Mouse (Mus musculus) kidney, embryonic 16.5 days (tissue): ENCODE data around the gene Zscan18. TPM values are rescaled to one million over a fixed set of nuclear protein-coding genes. Genes with fewer than 3 reads are reported as not detected.

Experiments
- ATAC-seq: fragments of 200-750 bp; cut with Nextera tagmentation; 2 replicates; pipeline ENCODE4 v1.8.0; 2017; ENCODE audit warnings: moderate TSS enrichment; ENCODE audit not compliant: low FRiP score, low TSS enrichment
- H3K27ac ChIP-seq: fragments of 300-500 bp; sonication (generic); 2 replicates; pipeline ENCODE4 v1.5.1; 2014; ENCODE audit warnings: low read length
- H3K27me3 ChIP-seq: fragments of 300-500 bp; sonication (generic); 2 replicates; pipeline ENCODE4 v1.6.1; 2014; ENCODE audit warnings: low read length, control low read depth, mixed read lengths; ENCODE audit not compliant: insufficient read depth
- H3K36me3 ChIP-seq: fragments of 300-500 bp; sonication (generic); 2 replicates; pipeline ENCODE4 v1.6.1; 2014; ENCODE audit warnings: low read length, control low read depth, mixed read lengths; ENCODE audit not compliant: insufficient read depth
- H3K4me1 ChIP-seq: fragments of 300-500 bp; sonication (generic); 2 replicates; pipeline ENCODE4 v1.6.1; 2014; ENCODE audit warnings: low read length, control low read depth, mixed read lengths; ENCODE audit not compliant: insufficient read depth
- H3K4me2 ChIP-seq: fragments of 300-500 bp; sonication (generic); replicated peaks from 2 replicates; pipeline ENCODE4 v1.6.1; 2014; ENCODE audit warnings: low read depth, low read length
- H3K4me3 ChIP-seq: fragments of 300-500 bp; sonication (generic); 2 replicates; pipeline ENCODE4 v1.5.1; 2014; ENCODE audit warnings: mild to moderate bottlenecking, low read length
- H3K9ac ChIP-seq: fragments of 300-500 bp; sonication (generic); replicated peaks from 2 replicates; pipeline ENCODE4 v1.6.1; 2014; ENCODE audit warnings: low read length
- H3K9me3 ChIP-seq: fragments of 300-500 bp; sonication (generic); 2 replicates; pipeline ENCODE4 v1.6.1; 2016; ENCODE audit warnings: low read length, control low read depth
- WGBS: fragments of 180-500 bp; shearing (Covaris S2); extraction: QIAGEN DNeasy Blood & Tissue Kit; methylation state at CpG from one replicate; pipeline ENCODE4 v1.1.7; 2014; 5-methylcytosine and 5-hydroxymethylcytosine counted together
- polyA plus RNA-seq: library from polyadenylated mRNA; unstranded; fragments of >200 nt; fragmentation: Nextera tagmentation; extraction: Ambion mirVana; gene quantifications from 2 replicates; pipeline ENCODE4 v1.2.1, GENCODE M21; 2015

Zscan18 gene
- polyA plus RNA-seq: 9.0 and 9.9 TPM in 2 replicates

- ATAC-seq: peak; percentile 97
- Histone ChIP-seq H3K4me3 (peak within 1 kb of the TSS; percentile 52), H3K27ac (no peak within 1 kb of the TSS), H3K9me3 (peaks cover 9% of the 10 kb centered on the region), H3K4me1 (peaks cover 11% of the 10 kb centered on the region; the same call in 1 of the 2 replicates), H3K36me3 (peaks cover 22% of the 10 kb centered on the region), H3K27me3 (no peaks in the 10 kb centered on the region), H3K9ac (peak within 1 kb of the TSS; percentile 67), H3K4me2 (peak within 1 kb of the TSS; percentile 72)
- WGBS: 5% methylated on average over 31 of the region's 31 CpGs
Observed at GRCm38 (mm10) chr7:12802866-12803726, at the start of gene Zscan18. Zscan18 (minus strand) TSS chr7:12803635.

GRCm38 (mm10) chr7:12835779-12836178, 32.3 kb upstream of the Zscan18 start:
- H3K4me3 ChIP-seq: peak overlapping the region; percentile 66
- H3K4me1 ChIP-seq: no peaks in the 10 kb centered on the region
- WGBS: 94% methylated on average over 4 of the region's 4 CpGs

DNA sequence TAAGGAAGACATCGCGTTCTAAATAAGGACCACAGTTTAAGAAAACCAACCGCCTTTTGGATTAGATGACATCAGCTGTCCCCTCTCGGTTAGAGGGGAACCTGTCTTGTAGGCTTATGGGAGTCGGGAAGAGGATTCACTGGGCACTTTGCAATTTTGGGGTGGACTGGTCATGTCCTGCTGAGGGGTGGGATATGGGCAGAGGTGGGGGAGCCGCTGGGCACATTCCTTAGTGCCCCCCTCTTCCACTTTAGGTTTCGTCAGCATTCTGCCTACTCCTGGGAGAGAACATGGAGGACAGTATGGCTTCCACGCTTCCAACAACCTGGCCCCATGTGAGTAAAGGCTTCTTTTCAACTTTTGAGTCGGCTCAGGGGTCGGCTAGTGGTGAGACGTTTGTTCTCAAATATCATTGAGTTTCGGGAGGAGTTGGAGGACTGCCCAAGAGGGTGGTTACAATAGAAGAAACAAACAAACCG, 31.8 kb upstream of the Zscan18 start:
- Histone ChIP-seq H3K4me2 (peak overlapping the region; percentile 68), H3K4me1 (no peaks in the 10 kb centered on the region), H3K4me3 (peak overlapping the region; percentile 66), H3K9ac (peak overlapping the region; percentile 69), H3K9me3 (peaks cover 36% of the 10 kb centered on the region), H3K27ac (peak overlapping the region; percentile 68), H3K36me3 (peaks cover 44% of the 10 kb centered on the region), H3K27me3 (no peaks in the 10 kb centered on the region)
- 31% methylated on average over 13 of the region's 13 CpGs for WGBS
- ATAC-seq: peak; percentile 70

More at GRCm38 (mm10) chr7:12835779-12836178, 32.3 kb upstream of the Zscan18 start:
- Histone ChIP-seq H3K4me2 (peak overlapping the region; percentile 68), H3K36me3 (peaks cover 49% of the 10 kb centered on the region), H3K9ac (no peak overlapping the region), H3K27me3 (no peaks in the 10 kb centered on the region), H3K9me3 (peaks cover 42% of the 10 kb centered on the region), H3K27ac (no peak overlapping the region)
- no peak for ATAC-seq

DNA sequence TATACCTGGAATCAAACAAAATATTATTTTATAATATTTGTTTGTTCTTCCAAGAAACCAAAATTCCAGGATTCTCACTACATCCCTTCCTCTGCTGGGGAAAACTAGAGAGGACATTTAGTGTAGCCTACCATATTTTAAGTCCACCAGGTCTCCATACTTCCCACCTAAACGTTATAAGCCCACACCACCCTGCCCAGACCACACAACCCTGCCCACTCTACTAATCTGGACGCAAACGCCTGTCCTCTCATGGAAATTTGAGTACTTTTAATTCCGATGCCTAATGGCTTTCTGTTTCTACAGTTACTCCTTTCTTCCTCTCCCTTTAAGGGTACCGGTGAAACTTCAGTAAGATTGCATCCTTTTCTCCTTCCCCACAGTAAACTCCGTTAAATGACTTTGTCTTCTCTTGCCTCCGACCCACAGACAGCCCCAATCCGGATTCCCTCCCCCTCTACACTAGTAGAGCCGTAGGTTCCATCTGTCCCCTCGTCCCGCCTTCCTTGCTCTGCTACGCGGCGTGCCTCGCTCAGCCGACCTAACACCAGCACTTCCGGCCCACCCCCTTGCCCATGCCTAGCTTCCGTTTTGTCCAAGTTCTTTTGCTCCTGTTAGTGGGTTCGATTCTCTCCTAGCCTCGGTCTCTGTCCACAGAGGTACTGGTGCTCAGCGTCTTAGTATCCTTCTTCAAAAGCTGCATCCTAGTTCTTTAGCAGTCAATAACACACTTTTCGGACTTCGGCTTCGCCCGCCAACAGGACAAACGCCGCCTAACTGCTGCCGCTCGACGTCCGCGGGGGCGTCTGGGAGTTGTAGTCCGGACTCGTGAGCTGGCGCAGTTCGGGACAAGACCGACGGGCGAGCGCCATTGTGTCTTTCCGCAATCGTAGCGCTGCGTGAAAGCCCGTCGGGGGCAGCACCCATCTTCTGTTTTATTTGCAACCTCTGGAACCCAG, 31.0 kb upstream of the Zscan18 start, which contains the start of gene Zfp110:
TSS of gene Zfp110 (plus strand) at position 600 of the 959 bp plus-strand sequence.
- no peaks in the 10 kb centered on the region for H3K4me1 ChIP-seq
- H3K27me3 ChIP-seq: no peaks in the 10 kb centered on the region
- 2% methylated on average over 47 of the region's 47 CpGs for WGBS
- ATAC-seq: peak; percentile 99
- H3K9me3 ChIP-seq: peaks cover 31% of the 10 kb centered on the region
- H3K9ac ChIP-seq: peak within 1 kb of the TSS; percentile 69
- peak within 1 kb of the TSS; percentile 68 for H3K4me2 ChIP-seq
- H3K27ac ChIP-seq: peak within 1 kb of the TSS; percentile 68
- H3K36me3 ChIP-seq: peaks cover 37% of the 10 kb centered on the region
- peak within 1 kb of the TSS; percentile 66 for H3K4me3 ChIP-seq

DNA sequence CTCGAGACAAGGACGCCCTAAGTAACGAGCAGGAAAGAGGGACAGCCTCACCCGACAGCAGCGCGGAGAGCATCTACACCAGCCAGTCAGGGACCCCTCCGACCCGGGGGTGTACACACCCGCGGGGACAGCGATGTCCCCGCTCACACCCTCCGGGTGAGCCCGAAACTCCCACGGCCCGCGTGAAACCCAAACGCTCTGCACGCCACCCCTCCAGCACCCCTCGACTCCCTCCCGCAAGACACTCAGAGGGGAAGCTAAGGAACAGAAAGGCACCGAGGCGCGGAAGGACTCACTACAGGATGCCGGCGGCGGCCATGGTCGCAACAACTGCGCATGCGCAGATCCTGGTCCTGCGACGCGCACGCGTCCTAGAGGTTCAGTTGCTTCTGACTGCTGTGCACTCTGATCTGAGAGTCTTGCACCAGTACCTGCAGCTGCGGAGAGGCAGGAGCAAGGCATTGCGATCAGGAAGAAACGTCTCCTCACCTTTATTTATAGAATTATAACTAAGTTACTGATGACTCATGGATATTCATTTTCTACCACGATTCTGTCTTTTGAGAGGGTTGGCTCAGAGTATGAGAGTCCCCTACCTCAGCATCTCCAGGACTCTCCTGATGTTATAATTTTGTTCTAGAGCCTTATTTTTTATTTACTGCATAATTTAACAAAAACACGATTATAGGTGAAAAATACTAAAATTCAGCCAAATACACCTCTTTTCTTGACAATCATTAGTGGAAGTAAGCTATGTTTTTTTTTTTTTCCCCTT, 15.3 kb upstream of the Zscan18 start, which contains the start of gene Zfp329:
TSS of gene Zfp329 (minus strand) at position 338 of the 775 bp plus-strand sequence.
- H3K4me2 ChIP-seq: peak within 1 kb of the TSS; percentile 74

DNA sequence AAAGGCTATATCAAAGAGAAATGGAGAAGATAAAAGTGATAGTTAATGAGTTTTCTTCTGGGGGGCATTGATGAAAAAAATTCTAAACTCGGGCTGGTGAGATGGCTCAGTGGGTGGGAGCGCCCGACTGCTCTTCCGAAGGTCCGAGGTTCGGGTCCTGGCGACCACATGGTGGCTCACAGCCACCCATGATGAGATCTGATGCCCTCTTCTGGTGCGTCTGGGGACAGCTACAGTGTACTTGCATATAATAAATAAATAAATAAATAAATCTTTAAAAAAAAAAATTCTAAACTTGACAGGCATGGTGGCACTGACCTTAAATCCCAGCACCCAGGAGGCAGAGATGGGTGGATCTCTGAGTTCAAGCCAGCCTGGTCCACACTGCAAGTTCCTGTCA, 12.1 kb upstream of the Zscan18 start:
- no peaks in the 10 kb centered on the region for H3K27me3 ChIP-seq
- H3K4me3 ChIP-seq: no peak overlapping the region
- no peak overlapping the region for H3K9ac ChIP-seq
- 94% methylated on average over 8 of the region's 8 CpGs for WGBS
- H3K27ac ChIP-seq: no peak overlapping the region
- ATAC-seq: no peak
- H3K4me1 ChIP-seq: peaks cover 9% of the 10 kb centered on the region; the same call in 1 of the 2 replicates
- H3K9me3 ChIP-seq: peaks cover 46% of the 10 kb centered on the region
- H3K4me2 ChIP-seq: no peak overlapping the region
- peaks cover 44% of the 10 kb centered on the region for H3K36me3 ChIP-seq

More for the DNA sequence above, 15.3 kb upstream of the Zscan18 start, which contains the start of gene Zfp329:
- H3K27me3 ChIP-seq: no peaks in the 10 kb centered on the region
- H3K27ac ChIP-seq: peak within 1 kb of the TSS; percentile 74
- H3K9ac ChIP-seq: peak within 1 kb of the TSS; percentile 90
- peaks cover 31% of the 10 kb centered on the region for H3K9me3 ChIP-seq
- peaks cover 18% of the 10 kb centered on the region for H3K36me3 ChIP-seq
- peaks cover 9% of the 10 kb centered on the region; the same call in 1 of the 2 replicates for H3K4me1 ChIP-seq
- WGBS: under 1% methylated on average over 40 of the region's 40 CpGs
- peak within 1 kb of the TSS; percentile 86 for H3K4me3 ChIP-seq
- ATAC-seq: peak; percentile 98

GRCm38 (mm10) chr7:12803727-12804071, 264 bp upstream of the Zscan18 start:
- peak overlapping the region; percentile 72 for H3K4me2 ChIP-seq
- no peak overlapping the region for H3K27ac ChIP-seq
- H3K27me3 ChIP-seq: no peaks in the 10 kb centered on the region
- under 1% methylated on average over 16 of the region's 16 CpGs for WGBS
- H3K9me3 ChIP-seq: peaks cover 13% of the 10 kb centered on the region
- H3K4me1 ChIP-seq: peaks cover 11% of the 10 kb centered on the region; the same call in 1 of the 2 replicates
- peak overlapping the region; percentile 52 for H3K4me3 ChIP-seq
- peak overlapping the region; percentile 67 for H3K9ac ChIP-seq
- peaks cover 25% of the 10 kb centered on the region for H3K36me3 ChIP-seq
- ATAC-seq: peak; percentile 80; the same call in 1 of the 2 replicates

- Histone ChIP-seq H3K9ac (no peak overlapping the region), H3K4me1 (peaks cover 11% of the 10 kb centered on the region; the same call in 1 of the 2 replicates), H3K27ac (no peak overlapping the region), H3K27me3 (no peaks in the 10 kb centered on the region), H3K36me3 (peaks cover 11% of the 10 kb centered on the region; the same call in 1 of the 2 replicates), H3K4me2 (no peak overlapping the region), H3K4me3 (no peak overlapping the region), H3K9me3 (peaks cover 18% of the 10 kb centered on the region)
- 82% methylated on average over 1 of the region's 1 CpGs for WGBS
- ATAC-seq: no peak
Observed at GRCm38 (mm10) chr7:12799554-12799953, 3.9 kb downstream of the Zscan18 start.
